23 mouse cellular contexts compared by ENCODE assay signal in genomic region chr19:6227864-6228263, GRCm38 (mm10). TPM values are rescaled to one million over a fixed set of nuclear protein-coding genes. Genes with fewer than 3 reads are reported as not detected.
DNase-seq lines count a peak whose midpoint lies in the region; ATAC-seq and TF ChIP-seq lines count a peak whose summit lies in the region.
"Had no signal": no experiment of that assay in that cellular context is flagged by ENCODE, and none has a peak within 500 bp of the region (broad histone marks: within the 10 kb centered on the region; RNA-seq: fewer than 3 reads in every experiment).

No protein-coding gene starts in this region.

- no peak overlapping the region for H3K4me3 ChIP-seq in hindbrain, postnatal 0 days (ENCODE audit: low read length)
- no peak overlapping the region for H3K4me3 ChIP-seq in hindbrain, embryonic 11.5 days (ENCODE audit: low read depth, low read length)
- H3K4me3 ChIP-seq: embryonic facial prominence, embryonic 10.5 days; forebrain, embryonic 10.5 days; forebrain, embryonic 15.5 days; heart, adult 2 months; heart, embryonic 12.5 days; hindbrain, embryonic 10.5 days; intestine, embryonic 15.5 days had no signal

- no peaks in the 10 kb centered on the region for H3K9me3 ChIP-seq in hindbrain, postnatal 0 days (ENCODE audit: low read length)
- no peaks in the 10 kb centered on the region for H3K9me3 ChIP-seq in hindbrain, embryonic 11.5 days (ENCODE audit: control insufficient read depth, low read length)
- H3K9me3 ChIP-seq: embryonic facial prominence, embryonic 10.5 days; forebrain, embryonic 10.5 days; forebrain, embryonic 15.5 days; heart, embryonic 12.5 days; hindbrain, embryonic 10.5 days; intestine, embryonic 15.5 days had no signal

- no peak for ATAC-seq in hindbrain, postnatal 0 days
- no peak for ATAC-seq in hindbrain, embryonic 11.5 days (ENCODE audit: low FRiP score)
- ATAC-seq: activated CD4-positive, CD25-positive, alpha-beta regulatory T cell, adult 4 months; forebrain, embryonic 15.5 days; intestine, embryonic 15.5 days; Patski had no signal

- WGBS in hindbrain, postnatal 0 days: 81% methylated on average over 4 of the region's 4 CpGs
- 84% methylated on average over 4 of the region's 4 CpGs for WGBS in hindbrain, embryonic 11.5 days

- no peak overlapping the region for H3K27ac ChIP-seq in hindbrain, postnatal 0 days
- no peak overlapping the region for H3K27ac ChIP-seq in hindbrain, embryonic 11.5 days (ENCODE audit: low read depth, low read length)
- H3K27ac ChIP-seq: embryonic facial prominence, embryonic 10.5 days; forebrain, embryonic 10.5 days; forebrain, embryonic 15.5 days; heart, adult 2 months; intestine, embryonic 15.5 days had no signal

- no peak overlapping the region for H3K9ac ChIP-seq in hindbrain, postnatal 0 days (replicated peaks; ENCODE audit: low read length)
- H3K9ac ChIP-seq in hindbrain, embryonic 11.5 days (ENCODE audit: low read depth, low read length): no peak overlapping the region
- H3K9ac ChIP-seq: forebrain, embryonic 15.5 days; heart, embryonic 12.5 days; intestine, embryonic 15.5 days had no signal

- H3K4me2 ChIP-seq in hindbrain, postnatal 0 days (ENCODE audit: low read depth, low read length): no peak overlapping the region
- H3K4me2 ChIP-seq in hindbrain, embryonic 11.5 days (replicated peaks; ENCODE audit: low read depth, low read length): no peak overlapping the region
- H3K4me2 ChIP-seq: forebrain, embryonic 15.5 days; heart, embryonic 12.5 days; intestine, embryonic 15.5 days had no signal

- H3K27me3 ChIP-seq in hindbrain, postnatal 0 days (ENCODE audit: insufficient read depth, low read length): no peaks in the 10 kb centered on the region
- no peaks in the 10 kb centered on the region for H3K27me3 ChIP-seq in hindbrain, embryonic 11.5 days (ENCODE audit: control insufficient read depth, insufficient read depth, low read length)
- H3K27me3 ChIP-seq: CH12.LX; forebrain, embryonic 15.5 days; heart, embryonic 12.5 days; intestine, embryonic 15.5 days; Patski had no signal

- no peak for TF ChIP-seq CTCF in hindbrain, postnatal 0 days (IDR thresholded peaks at IDR 0.05; ENCODE audit: low read depth)

- H3K36me3 ChIP-seq in hindbrain, postnatal 0 days (ENCODE audit: insufficient read depth, low read length): peaks cover 59% of the 10 kb centered on the region
- no peaks in the 10 kb centered on the region; the same call in 1 of the 2 replicates for H3K36me3 ChIP-seq in hindbrain, embryonic 11.5 days (ENCODE audit: control insufficient read depth, insufficient read depth, low read length)

- H3K4me1 ChIP-seq in hindbrain, postnatal 0 days (ENCODE audit: insufficient read depth, low read length): no peaks in the 10 kb centered on the region
- H3K4me1 ChIP-seq in hindbrain, embryonic 11.5 days (replicated peaks; ENCODE audit: control insufficient read depth, insufficient read depth, low read length): no peaks in the 10 kb centered on the region
- H3K4me1 ChIP-seq: forebrain, embryonic 15.5 days; heart, embryonic 12.5 days had no signal

- peak; percentile 33 for DNase-seq in cerebellum, adult 9-11 months
- no peak for DNase-seq in cerebellum, adult 8-10 months
- DNase-seq in hindbrain, postnatal 0 days (ENCODE audit: low spot score): peak; percentile 12
- DNase-seq in hindbrain, embryonic 11.5 days (ENCODE audit: low spot score): no peak
- peak; percentile 44 to 52 for DNase-seq in right cerebral cortex, postnatal 10 days (ENCODE audit: low spot score in 2 of 2)
- no peak for DNase-seq in right cerebral cortex, postnatal 36 days (ENCODE audit: low spot score in 2 of 2)
- DNase-seq: adrenal gland, postnatal 14 days; gastrocnemius, postnatal 10 days; heart, adult 2 months had no signal

RNA-seq across cellular contexts. Expression of gene Gpha2, which starts 1.7 kb away (rescaled TPM):
- not detected in 2 replicates for total RNA-seq in hindbrain, postnatal 0 days (2014; rRNA removed)
- 0.39 and 0.60 TPM in 2 replicates for polyA plus RNA-seq in hindbrain, postnatal 0 days (2015; fragmentation: Nextera tagmentation; extraction: Ambion mirVana)
- polyA plus RNA-seq in hindbrain, embryonic 11.5 days (2014; fragmentation: Nextera tagmentation; extraction: Ambion mirVana): 0.71 and 0.98 TPM in 2 replicates
- total RNA-seq: CH12.LX; gastrocnemius, postnatal 10 days; gastrocnemius, postnatal 4 days; heart, adult 2 months; heart, postnatal 25 days had no signal
- polyA plus RNA-seq: activated CD4-positive, CD25-positive, alpha-beta regulatory T cell, adult 4 months; forebrain, embryonic 15.5 days; frontal cortex, adult 2 months; heart, embryonic 12.5 days; hindbrain, embryonic 10.5 days had no signal

RNA-seq across cellular contexts. Expression of gene Ppp2r5b, which starts 7.8 kb away (rescaled TPM):
- 272 and 321 TPM in 2 replicates for total RNA-seq in hindbrain, postnatal 0 days (2014; rRNA removed)
- polyA plus RNA-seq in hindbrain, postnatal 0 days (2015; fragmentation: Nextera tagmentation; extraction: Ambion mirVana): 149 and 160 TPM in 2 replicates
- polyA plus RNA-seq in hindbrain, embryonic 11.5 days (2014; fragmentation: Nextera tagmentation; extraction: Ambion mirVana): 42.1 and 46.8 TPM in 2 replicates

RNA-seq across cellular contexts. Expression of gene Atg2a, which starts 13.6 kb away (rescaled TPM):
- total RNA-seq in hindbrain, postnatal 0 days (2014; rRNA removed): 38.7 and 43.4 TPM in 2 replicates
- polyA plus RNA-seq in hindbrain, postnatal 0 days (2015; fragmentation: Nextera tagmentation; extraction: Ambion mirVana): 7.6 and 8.9 TPM in 2 replicates
- 7.0 and 8.1 TPM in 2 replicates for polyA plus RNA-seq in hindbrain, embryonic 11.5 days (2014; fragmentation: Nextera tagmentation; extraction: Ambion mirVana)

RNA-seq across cellular contexts. Expression of gene Majin, which starts 43.7 kb away (rescaled TPM):
- total RNA-seq in hindbrain, postnatal 0 days (2014; rRNA removed): not detected in 2 replicates
- 0.24 TPM in 1 of 2 replicates, not detected in the other for polyA plus RNA-seq in hindbrain, postnatal 0 days (2015; fragmentation: Nextera tagmentation; extraction: Ambion mirVana)
- not detected in 2 replicates for polyA plus RNA-seq in hindbrain, embryonic 11.5 days (2014; fragmentation: Nextera tagmentation; extraction: Ambion mirVana)
- total RNA-seq: CH12.LX; gastrocnemius, postnatal 10 days; gastrocnemius, postnatal 4 days; heart, adult 2 months; heart, postnatal 25 days had no signal
- polyA plus RNA-seq: embryonic facial prominence, embryonic 10.5 days; embryonic facial prominence, embryonic 14.5 days; forebrain, embryonic 10.5 days; forebrain, embryonic 15.5 days; heart, embryonic 12.5 days; heart, embryonic 16.5 days; intestine, embryonic 15.5 days; Patski had no signal

RNA-seq across cellular contexts. Expression of gene Ehd1, which starts 48.7 kb away (rescaled TPM):
- 127 and 135 TPM in 2 replicates for total RNA-seq in hindbrain, postnatal 0 days (2014; rRNA removed)
- 76.5 and 77.5 TPM in 2 replicates for polyA plus RNA-seq in hindbrain, postnatal 0 days (2015; fragmentation: Nextera tagmentation; extraction: Ambion mirVana)
- polyA plus RNA-seq in hindbrain, embryonic 11.5 days (2014; fragmentation: Nextera tagmentation; extraction: Ambion mirVana): 62.6 and 67.4 TPM in 2 replicates

Comparison
In these comparisons a context has a peak if more than half of its experiments do, and no peak if none do; other contexts are left out.
1. DNase-seq: peak in cerebellum, adult 9-11 months (single experiment), hindbrain, postnatal 0 days (single experiment) and right cerebral cortex, postnatal 10 days (2 of 2); none in cerebellum, adult 8-10 months (single experiment), hindbrain, embryonic 11.5 days (single experiment) and right cerebral cortex, postnatal 36 days (0 of 2).